Mouse (Mus musculus): ENCODE results near the gene Slc37a3.
"Not testable (repeated sequence)": the region's sequence is repeated elsewhere in the genome, so short reads cannot be mapped to it uniquely, and the experiment has no call there.

Slc37a3 gene

GRCm38 (mm10) chr6:39377311-39377827 is at the start of gene Slc37a3:
Gene Slc37a3, minus strand, starts transcription at chr6:39377675.
- DNase-seq = peak; percentile 94

DNA sequence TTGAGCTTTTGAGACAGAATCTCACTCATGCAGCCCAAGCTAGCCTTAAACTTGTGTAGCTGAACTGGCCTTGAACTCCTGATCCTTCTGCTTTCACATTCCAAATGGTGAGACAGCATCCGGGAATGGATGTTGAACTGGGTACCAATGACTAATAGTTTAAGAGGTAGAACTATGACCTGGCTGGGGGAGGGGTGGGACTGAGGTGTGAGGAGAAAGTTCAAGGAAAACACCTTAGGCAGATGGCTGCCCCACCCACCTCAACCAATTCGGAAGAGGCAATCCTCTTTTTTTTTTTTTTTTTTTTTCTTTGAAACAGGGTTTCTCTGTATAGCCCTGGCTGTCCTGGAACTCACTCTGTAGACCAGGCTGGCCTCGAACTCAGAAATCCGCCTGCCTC is 49.2 kb upstream of the Slc37a3 start:
- DNase-seq = no peak

- no peak for DNase-seq
Measured at GRCm38 (mm10) chr6:39425181-39425580, 47.7 kb upstream of the Slc37a3 start.

DNA sequence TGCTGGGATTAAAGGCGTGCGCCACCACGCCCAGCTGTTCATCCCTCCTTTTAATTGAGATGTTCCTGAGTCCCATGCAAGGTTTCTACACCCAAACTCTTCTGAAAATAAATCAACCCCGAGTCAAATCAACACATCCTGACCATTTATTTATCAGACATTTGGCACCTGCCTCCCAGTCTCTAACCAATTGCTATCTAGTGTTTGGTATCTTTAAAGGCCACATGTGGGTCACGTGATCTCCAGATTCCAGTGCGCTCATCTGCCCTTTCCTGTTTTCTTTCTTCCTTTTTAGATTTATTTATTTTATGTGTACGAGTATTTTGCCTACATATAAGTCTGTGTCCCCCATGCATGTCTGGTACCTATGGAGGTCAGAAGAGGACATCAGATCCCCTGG is 46.2 kb upstream of the Slc37a3 start:
- DNase-seq = no peak

- DNase-seq = no peak
Measured at GRCm38 (mm10) chr6:39423130-39423551, 45.7 kb upstream of the Slc37a3 start.

GRCm38 (mm10) chr6:39420867-39421266 is 43.4 kb upstream of the Slc37a3 start:
- DNase-seq = no peak

DNA sequence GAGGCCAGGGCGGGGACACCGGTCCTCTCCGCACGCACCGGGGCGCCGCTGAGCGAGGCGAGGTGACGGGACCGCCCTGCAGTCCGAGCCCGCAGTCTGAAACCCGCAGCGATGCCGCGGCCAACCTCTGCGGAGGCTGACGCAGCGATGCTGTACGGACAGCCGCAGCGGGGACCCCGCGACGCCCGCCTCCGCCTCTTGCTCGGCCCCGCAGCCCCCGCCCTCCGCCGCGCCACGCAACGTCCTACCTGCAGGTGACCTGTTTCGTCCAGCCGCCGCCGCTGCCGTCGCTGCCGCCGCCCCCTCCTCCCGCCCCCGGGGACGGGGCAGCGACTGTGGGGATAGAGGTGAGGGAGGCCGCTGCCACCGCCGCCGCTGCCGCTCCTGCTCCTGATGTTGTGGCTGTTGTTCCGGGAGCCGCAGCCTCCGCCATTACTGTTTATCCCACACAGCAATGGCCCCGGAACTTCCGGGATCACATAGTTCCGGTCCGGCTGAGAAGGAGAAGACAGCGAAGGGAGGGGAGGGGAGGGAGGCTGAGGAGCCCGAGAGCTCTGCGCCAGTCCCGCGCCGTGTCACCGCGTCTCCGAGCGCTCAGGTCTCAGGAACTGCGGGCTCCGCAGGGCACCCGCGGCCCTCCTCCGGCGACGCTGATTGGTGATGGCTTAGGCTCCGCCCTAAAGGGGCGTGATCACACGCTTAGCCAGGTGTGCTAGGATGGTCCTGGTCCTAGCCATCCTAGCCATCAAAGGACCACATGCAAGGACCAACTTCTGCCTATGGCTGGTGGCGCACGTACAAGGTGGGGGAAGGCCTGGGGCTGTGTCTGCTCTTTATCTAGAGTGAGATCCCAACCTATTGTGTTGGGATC is 42.6 kb upstream of the Slc37a3 start, which contains the start of gene Mkrn1:
TSS of gene Mkrn1 (minus strand) at position 612 of the 871 bp plus-strand sequence.
- DNase-seq = peak; percentile 82

DNA sequence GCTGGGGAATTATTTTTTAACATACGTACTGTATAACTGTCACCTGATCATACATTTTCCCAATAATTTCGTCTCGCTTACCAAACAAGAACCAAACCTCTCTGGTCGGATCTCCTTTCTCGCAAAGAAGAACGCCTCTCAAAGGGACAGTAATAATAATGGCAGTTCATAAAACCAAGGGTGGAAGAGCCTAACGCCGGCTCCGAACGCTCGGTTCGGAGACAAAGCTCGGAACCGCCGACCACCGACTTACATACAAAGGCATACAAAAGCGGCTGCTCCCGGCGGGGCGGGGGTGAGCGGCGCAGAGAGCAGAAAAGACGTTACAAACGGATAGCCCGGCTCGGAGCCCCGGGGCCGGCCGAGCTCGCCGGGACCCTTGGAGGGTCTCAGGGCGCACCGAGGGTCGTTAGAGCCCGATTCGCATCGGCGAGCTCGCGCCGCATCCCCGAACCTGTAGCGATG is 41.9 kb upstream of the Slc37a3 start:
- DNase-seq = peak; percentile 58

DNA sequence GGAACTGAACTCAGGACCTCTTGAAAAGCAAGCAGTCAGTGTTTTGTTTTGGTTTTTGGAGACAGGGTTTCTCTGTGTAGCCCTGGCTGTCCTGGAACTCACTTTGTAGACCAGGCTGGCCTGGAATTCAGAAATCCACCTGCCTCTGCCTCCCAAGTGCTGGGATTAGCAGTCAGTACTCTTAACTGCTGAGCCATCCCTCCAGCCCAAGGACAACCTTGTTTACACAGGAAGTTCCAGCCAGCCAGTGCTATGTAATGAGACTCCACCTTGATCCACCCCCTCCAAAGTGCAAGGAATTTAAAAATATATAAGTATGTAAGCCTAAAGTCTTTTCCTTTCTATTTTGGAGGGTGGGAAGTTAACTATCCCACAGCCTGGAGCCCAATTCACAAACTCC is 39.2 kb upstream of the Slc37a3 start:
- DNase-seq = not testable (repeated sequence)

DNA sequence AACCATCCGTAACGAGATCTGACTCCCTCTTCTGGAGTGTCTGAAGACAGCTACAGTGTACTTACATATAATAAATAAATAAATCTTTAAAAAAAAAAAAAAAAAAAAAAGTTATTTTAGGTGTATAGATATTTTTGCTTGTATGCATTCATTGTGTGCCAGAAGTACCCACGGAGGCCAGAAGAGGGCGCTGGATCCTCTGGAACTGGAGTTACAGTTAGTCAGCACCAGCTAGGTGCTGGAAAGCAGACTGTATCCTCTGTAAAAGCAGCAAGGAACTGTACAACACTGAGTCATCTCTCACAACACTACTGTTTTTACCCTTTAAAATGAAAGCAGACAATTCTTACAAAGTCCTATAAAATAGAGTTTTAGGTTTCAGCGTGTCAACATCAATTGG is 38.3 kb upstream of the Slc37a3 start:
- DNase-seq = peak; percentile 79

GRCm38 (mm10) chr6:39414106-39414505 is 36.6 kb upstream of the Slc37a3 start:
- DNase-seq = peak; percentile 18

DNA sequence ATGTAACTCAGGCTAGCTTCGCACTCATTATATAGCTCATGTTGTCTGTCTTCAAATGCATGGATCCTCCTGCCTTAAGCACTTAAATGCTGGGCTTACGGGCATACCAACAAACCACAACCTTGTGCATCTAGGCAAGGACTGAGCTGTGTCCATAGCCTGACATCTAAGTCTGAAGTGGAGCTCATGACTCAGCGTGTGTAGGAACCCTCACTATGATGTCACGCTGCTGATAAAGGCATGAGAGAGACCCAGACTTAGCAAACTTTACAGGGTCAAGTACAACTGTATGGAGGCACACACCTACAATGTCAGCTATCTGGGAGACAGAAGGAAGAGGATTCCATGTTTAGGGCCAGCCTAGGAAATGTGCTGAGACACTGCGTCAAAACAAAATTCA is 29.0 kb upstream of the Slc37a3 start:
- DNase-seq = no peak

GRCm38 (mm10) chr6:39403136-39403535 is 25.7 kb upstream of the Slc37a3 start:
- DNase-seq = no peak

DNA sequence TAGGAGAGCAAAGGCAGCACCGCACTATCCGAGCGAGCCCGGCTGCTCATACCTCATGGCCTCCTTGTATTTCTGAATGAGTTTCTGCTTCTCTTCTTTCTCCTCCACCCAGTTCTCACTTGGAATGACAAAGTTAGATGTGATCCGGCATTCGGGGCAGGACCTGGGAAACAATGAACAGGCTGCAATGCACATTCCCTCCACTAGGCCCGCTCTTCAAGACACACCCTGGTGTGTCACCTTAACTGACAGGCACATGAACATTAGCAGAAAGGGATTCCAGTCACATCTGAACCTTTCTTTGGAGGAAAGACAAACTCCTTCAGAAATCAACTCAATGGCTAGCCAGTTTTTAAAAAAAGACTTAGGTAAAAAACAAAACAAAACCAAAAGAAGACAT is 22.9 kb upstream of the Slc37a3 start:
- DNase-seq = peak; percentile 71

DNA sequence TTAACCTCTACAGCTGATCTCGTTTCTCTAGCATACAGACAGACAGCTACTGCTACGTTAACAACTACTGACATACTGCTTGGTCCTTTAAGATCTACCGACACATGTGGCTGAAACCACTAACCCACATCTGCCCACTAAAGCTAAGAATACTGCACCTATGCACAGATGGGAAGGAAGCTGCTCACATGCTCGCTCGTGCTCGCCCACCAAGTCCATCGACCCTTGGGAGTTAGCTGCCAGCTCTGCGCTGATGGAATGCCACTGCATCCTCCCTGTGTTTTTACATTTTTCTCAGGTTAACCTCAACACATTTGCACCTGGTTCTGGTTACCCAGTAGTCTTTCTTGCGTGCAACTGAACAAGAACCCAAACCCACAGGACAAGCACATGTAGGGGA is 20.9 kb upstream of the Slc37a3 start:
- no peak for DNase-seq

- DNase-seq = no peak
Measured at GRCm38 (mm10) chr6:39397046-39397445, 19.6 kb upstream of the Slc37a3 start.

GRCm38 (mm10) chr6:39395916-39396315 is 18.4 kb upstream of the Slc37a3 start:
- DNase-seq = no peak

DNA sequence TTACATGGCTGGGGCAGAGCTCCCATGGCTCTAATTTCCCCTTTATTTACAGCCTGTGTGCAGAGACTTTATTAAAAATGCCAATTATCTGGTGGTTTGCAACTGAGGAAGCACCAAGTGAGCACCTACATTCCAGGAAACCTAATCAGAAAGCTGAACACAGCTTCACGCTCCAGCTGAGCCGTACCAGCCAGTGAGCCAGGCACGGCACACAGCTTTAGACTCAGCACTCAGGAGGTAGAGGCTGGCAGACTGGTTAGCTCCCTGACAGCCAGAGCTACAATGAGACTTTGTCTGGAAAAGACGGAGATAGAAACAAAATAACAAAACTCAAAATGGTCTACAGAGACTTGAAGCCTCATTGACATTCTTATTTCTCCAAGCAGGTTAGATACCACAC is 18.0 kb upstream of the Slc37a3 start:
- peak; percentile 18 for DNase-seq

GRCm38 (mm10) chr6:39389988-39390387 is 12.5 kb upstream of the Slc37a3 start:
- no peak for DNase-seq

GRCm38 (mm10) chr6:39381125-39381880 is 3.8 kb upstream of the Slc37a3 start, which contains the start of gene Rab19:
Gene Rab19, plus strand, starts transcription at chr6:39381175.
- peak; percentile 57 for DNase-seq

GRCm38 (mm10) chr6:39380276-39380675 is 2.8 kb upstream of the Slc37a3 start:
- DNase-seq = no peak

GRCm38 (mm10) chr6:39379749-39380148 is 2.3 kb upstream of the Slc37a3 start:
- no peak for DNase-seq

DNA sequence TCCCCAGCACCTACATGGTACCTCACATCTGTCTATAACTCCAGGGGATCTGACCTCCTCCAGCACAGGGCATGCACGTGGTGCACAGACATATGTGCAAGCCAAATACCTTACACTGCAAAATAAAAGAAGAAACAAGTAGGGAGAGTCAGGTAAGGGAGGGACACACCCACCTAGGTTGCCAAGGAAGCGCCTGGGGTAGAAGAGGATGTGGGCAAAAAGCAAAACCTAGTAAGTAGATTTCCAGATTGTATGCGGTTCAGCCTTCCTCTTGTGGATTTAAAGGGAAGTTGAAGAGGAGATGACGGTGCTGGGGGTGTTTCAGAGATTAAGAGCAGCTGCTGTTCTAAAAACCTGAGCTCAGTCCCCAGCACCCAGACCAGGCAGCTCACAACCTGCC is 1.7 kb upstream of the Slc37a3 start:
- DNase-seq = no peak

Data from kidney, postnatal 10 days (tissue).